8 mouse cellular contexts compared by ENCODE assay signal in the genomic region with DNA sequence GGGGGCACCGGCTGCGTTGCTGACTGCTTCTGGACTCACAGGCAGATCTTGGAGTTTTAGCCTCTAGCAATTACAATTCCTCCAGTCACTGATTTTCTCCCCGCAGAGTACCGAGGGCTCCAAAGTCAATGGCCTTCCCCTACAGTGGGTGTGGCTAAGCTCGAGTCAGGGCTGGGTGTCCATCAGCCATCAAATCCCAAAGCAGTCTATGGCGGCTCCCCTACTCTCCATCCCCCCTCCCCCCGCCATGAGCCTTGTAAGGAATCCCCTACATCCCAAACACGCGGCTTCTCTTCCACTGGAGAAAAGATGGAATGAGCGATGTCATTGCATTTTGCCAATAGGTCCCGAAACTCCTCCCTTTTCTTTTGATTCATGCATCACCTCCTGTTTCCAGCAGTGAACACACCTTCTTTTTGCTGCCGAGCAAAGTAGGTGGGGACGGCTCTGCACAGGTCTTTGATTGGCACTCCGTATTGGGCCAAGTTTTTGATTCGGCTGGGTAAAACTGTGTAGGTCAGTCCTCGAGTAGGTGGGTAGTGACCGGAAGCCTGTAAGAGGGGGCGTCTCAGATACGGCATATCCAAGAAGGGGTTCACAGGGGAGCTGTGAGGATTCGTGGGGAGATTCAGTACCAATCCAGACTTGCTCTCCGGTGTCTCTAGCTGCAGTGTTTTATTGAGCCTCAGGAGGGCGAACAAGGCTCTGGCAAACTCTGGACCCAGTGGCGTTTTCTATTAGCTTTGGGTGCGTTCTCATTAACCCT. TPM values are rescaled to one million over a fixed set of nuclear protein-coding genes. Genes with fewer than 3 reads are reported as not detected.
DNase-seq lines count a peak whose midpoint lies in the region; ATAC-seq lines count a peak whose summit lies in the region.

No protein-coding gene starts in this region.

- H3K4me1 ChIP-seq in midbrain, embryonic 13.5 days (replicated peaks), result peaks cover 6% of the 10 kb centered on the region; the same call in 1 of the 2 replicates

- no peaks in the 10 kb centered on the region for H3K36me3 ChIP-seq in midbrain, embryonic 13.5 days

- peaks cover 10% of the 10 kb centered on the region; the same call in 1 of the 2 replicates for H3K27me3 ChIP-seq in midbrain, embryonic 13.5 days

- 9% methylated on average over 24 of the region's 24 CpGs for WGBS in midbrain, embryonic 13.5 days

- H3K4me2 ChIP-seq in midbrain, embryonic 13.5 days (replicated peaks), result peak overlapping the region; percentile 50

- H3K9me3 ChIP-seq in midbrain, embryonic 13.5 days, result no peaks in the 10 kb centered on the region

- intact Hi-C loops in left cerebral cortex, postnatal 4 days (cut with DNase I), result loop anchor here (2.0 kb wide), 1 partner anchor 283 kb away; no protein-coding TSS in a partner anchor

- DNase-seq in left cerebral cortex, adult 18-20 months (ENCODE audit: low spot score in 2 of 2), result peak; percentile 27 to 30
- DNase-seq in left cerebral cortex, adult 11 months (ENCODE audit: low spot score), result no peak
- peak; percentile 56 for DNase-seq in adipocyte (ENCODE audit: low spot score)
- peak; percentile 12 for DNase-seq in left cerebral cortex, postnatal 4 days
- DNase-seq in thymus, adult 18-20 months, result no peak
- DNase-seq in urinary bladder, postnatal 14 days (ENCODE audit: low spot score), result no peak

- peak overlapping the region; percentile 19; the same call in 1 of the 2 replicates for H3K9ac ChIP-seq in midbrain, embryonic 13.5 days (replicated peaks)

- H3K4me3 ChIP-seq in midbrain, embryonic 13.5 days (replicated peaks), result peak overlapping the region; percentile 31

- ATAC-seq in granulocyte monocyte progenitor cell, adult 5-6 weeks (replicated peaks; ENCODE audit: poor library complexity, severe bottlenecking), result peak; percentile 40
- peak; percentile 66; the same call in 1 of the 2 replicates for ATAC-seq in midbrain, embryonic 13.5 days

- H3K27ac ChIP-seq in midbrain, embryonic 13.5 days, result no peak overlapping the region

RNA-seq across cellular contexts. Expression of a gene that starts 4.6 kb away (rescaled TPM):
- 1 to 10 TPM; 3.7 to 4.0 TPM for total RNA-seq in left cerebral cortex, adult 18-20 months (2021)
- not detected in 2 replicates for total RNA-seq in granulocyte monocyte progenitor cell, adult 5-6 weeks (2014; fragmentation: Nextera tagmentation)
- total RNA-seq in granulocyte monocyte progenitor cell, adult 5-6 weeks (2017), result not detected in 2 replicates
- 1 to 10 TPM in 1 of 2 experiments, under 1 TPM in 1; 0.87 to 2.0 TPM for total RNA-seq in left cerebral cortex, postnatal 4 days (2021)
- polyA plus RNA-seq in midbrain, embryonic 13.5 days (2015; fragmentation: Nextera tagmentation; extraction: Ambion mirVana), result 0.38 TPM in 1 of 2 replicates, not detected in the other

RNA-seq across cellular contexts. Expression of a gene that starts 11.0 kb away (rescaled TPM):
- not detected for total RNA-seq in left cerebral cortex, adult 18-20 months (2021)
- total RNA-seq in granulocyte monocyte progenitor cell, adult 5-6 weeks (2014; fragmentation: Nextera tagmentation), result not detected in 2 replicates
- not detected in 2 replicates for total RNA-seq in granulocyte monocyte progenitor cell, adult 5-6 weeks (2017)
- total RNA-seq in left cerebral cortex, postnatal 4 days (2021), result not detected
- polyA plus RNA-seq in midbrain, embryonic 13.5 days (2015; fragmentation: Nextera tagmentation; extraction: Ambion mirVana), result not detected in 2 replicates

RNA-seq across cellular contexts. Expression of a gene that starts 33.4 kb away (rescaled TPM):
- not detected for total RNA-seq in left cerebral cortex, adult 18-20 months (2021)
- total RNA-seq in granulocyte monocyte progenitor cell, adult 5-6 weeks (2014; fragmentation: Nextera tagmentation), result not detected in 2 replicates
- not detected in 2 replicates for total RNA-seq in granulocyte monocyte progenitor cell, adult 5-6 weeks (2017)
- not detected for total RNA-seq in left cerebral cortex, postnatal 4 days (2021)
- not detected in 2 replicates for polyA plus RNA-seq in midbrain, embryonic 13.5 days (2015; fragmentation: Nextera tagmentation; extraction: Ambion mirVana)

RNA-seq across cellular contexts. Expression of a gene that starts 44.7 kb away (rescaled TPM):
- not detected for total RNA-seq in left cerebral cortex, adult 18-20 months (2021)
- not detected in 2 replicates for total RNA-seq in granulocyte monocyte progenitor cell, adult 5-6 weeks (2014; fragmentation: Nextera tagmentation)
- not detected in 2 replicates for total RNA-seq in granulocyte monocyte progenitor cell, adult 5-6 weeks (2017)
- total RNA-seq in left cerebral cortex, postnatal 4 days (2021), result under 1 TPM in 1 of 2 experiments, not detected in 1; 0.12 TPM
- polyA plus RNA-seq in midbrain, embryonic 13.5 days (2015; fragmentation: Nextera tagmentation; extraction: Ambion mirVana), result not detected in 2 replicates

RNA-seq across cellular contexts. Expression of a gene that starts 48.5 kb away (rescaled TPM):
- total RNA-seq in left cerebral cortex, adult 18-20 months (2021), result 10 to 100 TPM; 11.6 to 14.4 TPM
- total RNA-seq in granulocyte monocyte progenitor cell, adult 5-6 weeks (2014; fragmentation: Nextera tagmentation), result 0.85 and 1.7 TPM in 2 replicates
- total RNA-seq in granulocyte monocyte progenitor cell, adult 5-6 weeks (2017), result 0.10 and 0.78 TPM in 2 replicates
- total RNA-seq in left cerebral cortex, postnatal 4 days (2021), result 10 to 100 TPM; 20.9 to 28.4 TPM
- polyA plus RNA-seq in midbrain, embryonic 13.5 days (2015; fragmentation: Nextera tagmentation; extraction: Ambion mirVana), result 2.9 and 3.0 TPM in 2 replicates

Comparison
In these comparisons a context has a peak if more than half of its experiments do, and no peak if none do; other contexts are left out.
1. DNase-seq: peak in left cerebral cortex, adult 18-20 months (2 of 2), adipocyte (single experiment) and left cerebral cortex, postnatal 4 days (single experiment); none in left cerebral cortex, adult 11 months (single experiment), thymus, adult 18-20 months (0 of 2) and urinary bladder, postnatal 14 days (single experiment).